Mouse (Mus musculus) lung, adult 2 months (tissue): ENCODE results near the gene Txndc8.

Source experiments
- CTCF ChIP-seq: fragments of 200-500 bp; IDR thresholded peaks from 2 replicates; pipeline ENCODE4 v1.5.1; 2011; ENCODE audit warnings: mild to moderate bottlenecking, low read length, control low read depth; ENCODE audit not compliant: insufficient read depth
- POLR2A ChIP-seq: fragments of 200-500 bp; IDR thresholded peaks from 2 replicates; pipeline ENCODE4 v1.6.1; 2011; ENCODE audit warnings: low read depth, mild to moderate bottlenecking, control low read depth, low read length, borderline replicate concordance; ENCODE audit errors: extremely low read depth

GRCm38 (mm10) chr4:57952416-57952815 lies 56.5 kb downstream of the Txndc8 start:
- TF ChIP-seq POLR2A (no peak), CTCF (no peak)
